Mouse (Mus musculus): Measurements from ENCODE around the gene Ptbp2. TPM values are rescaled to one million over a fixed set of nuclear protein-coding genes. Genes with fewer than 3 reads are reported as not detected.

The Ptbp2 gene
- polyA plus RNA-seq, 1 experiment from 2014 or later: 162 TPM

- no peaks in the 10 kb centered on the region for H3K9me3 ChIP-seq (replicated peaks)
- 96% methylated on average over 3 of the region's 3 CpGs for WGBS
- no peak overlapping the region for H3K4me3 ChIP-seq
- peaks cover 41% of the 10 kb centered on the region for H3K36me3 ChIP-seq
- no peak for DNase-seq (ENCODE audit: low spot score)
- H3K27me3 ChIP-seq (ENCODE audit: low read depth, poor library complexity, severe bottlenecking): no peaks in the 10 kb centered on the region
- H3K27ac ChIP-seq: no peak overlapping the region
- no peaks in the 10 kb centered on the region for H3K4me1 ChIP-seq
These were observed 22.5 kb downstream of the Ptbp2 start for GRCm38 (mm10) chr3:119761732-119762131.

DNA sequence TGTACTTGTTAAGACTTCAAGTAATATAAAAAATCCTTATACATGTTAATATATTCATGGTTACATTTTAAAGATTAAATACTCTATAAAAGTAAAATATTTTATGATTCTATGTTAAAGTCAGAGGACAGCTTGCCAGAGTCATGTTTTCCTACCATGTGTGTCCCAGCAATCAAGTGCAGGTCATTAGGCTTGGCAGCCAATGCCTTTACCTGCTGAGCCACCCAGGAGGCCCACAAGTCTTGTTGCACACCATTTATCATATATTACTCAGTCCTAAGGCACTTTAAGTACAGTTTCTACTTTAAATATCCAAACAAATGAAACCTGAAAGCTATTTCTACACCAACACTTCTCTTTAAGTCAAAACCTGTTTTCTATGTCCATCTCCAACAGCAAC lies 30.5 kb downstream of the Ptbp2 start:
- peaks cover 52% of the 10 kb centered on the region for H3K36me3 ChIP-seq

GRCm38 (mm10) chr3:119749551-119750249 lies 34.6 kb downstream of the Ptbp2 start:
- no peaks in the 10 kb centered on the region for H3K4me1 ChIP-seq
- H3K27me3 ChIP-seq (ENCODE audit: low read depth, poor library complexity, severe bottlenecking): no peaks in the 10 kb centered on the region
- no peak overlapping the region for H3K4me3 ChIP-seq
- no peak overlapping the region for H3K27ac ChIP-seq
- no peak for DNase-seq (ENCODE audit: low spot score)
- peaks cover 63% of the 10 kb centered on the region for H3K36me3 ChIP-seq
- 89% methylated on average over 3 of the region's 3 CpGs for WGBS
- H3K9me3 ChIP-seq (replicated peaks): no peaks in the 10 kb centered on the region

More for the DNA sequence above, 30.5 kb downstream of the Ptbp2 start:
- H3K4me1 ChIP-seq: no peaks in the 10 kb centered on the region
- H3K9me3 ChIP-seq (replicated peaks): no peaks in the 10 kb centered on the region
- H3K27me3 ChIP-seq (ENCODE audit: low read depth, poor library complexity, severe bottlenecking): no peaks in the 10 kb centered on the region
- DNase-seq (ENCODE audit: low spot score): no peak
- no peak overlapping the region for H3K4me3 ChIP-seq
- H3K27ac ChIP-seq: no peak overlapping the region

GRCm38 (mm10) chr3:119749140-119749539 lies 35.1 kb downstream of the Ptbp2 start:
- Histone ChIP-seq H3K36me3 (peaks cover 68% of the 10 kb centered on the region), H3K4me1 (no peaks in the 10 kb centered on the region), H3K27me3 (ENCODE audit: low read depth, poor library complexity, severe bottlenecking) (no peaks in the 10 kb centered on the region), H3K27ac (no peak overlapping the region), H3K4me3 (no peak overlapping the region), H3K9me3 (replicated peaks) (no peaks in the 10 kb centered on the region)
- 93% methylated on average over 2 of the region's 2 CpGs for WGBS
- no peak for DNase-seq (ENCODE audit: low spot score)

GRCm38 (mm10) chr3:119746656-119747055 lies 37.6 kb downstream of the Ptbp2 start:
- 94% methylated on average over 2 of the region's 2 CpGs for WGBS
- Histone ChIP-seq H3K4me1 (no peaks in the 10 kb centered on the region), H3K36me3 (peaks cover 78% of the 10 kb centered on the region), H3K9me3 (replicated peaks) (no peaks in the 10 kb centered on the region), H3K27ac (no peak overlapping the region), H3K4me3 (no peak overlapping the region), H3K27me3 (ENCODE audit: low read depth, poor library complexity, severe bottlenecking) (no peaks in the 10 kb centered on the region)
- no peak for DNase-seq (ENCODE audit: low spot score)

DNA sequence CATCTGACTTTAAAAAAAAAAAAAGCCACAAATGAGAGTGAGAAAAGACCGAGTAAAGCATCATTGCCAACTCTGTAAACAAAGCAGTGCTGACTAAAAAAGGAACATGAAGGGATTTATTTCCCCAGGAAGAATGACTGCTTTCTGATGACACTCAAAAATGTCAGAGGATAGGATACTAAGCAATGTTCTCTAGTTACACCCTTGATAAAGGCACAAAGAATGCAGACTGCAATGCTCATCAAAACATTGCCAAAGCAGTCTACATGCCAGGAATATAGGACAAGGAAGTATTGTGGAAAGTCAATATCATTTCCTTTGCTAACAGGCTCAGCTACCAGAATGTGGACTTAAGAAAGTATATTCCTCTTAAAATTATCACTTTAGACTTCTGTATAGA lies 38.5 kb downstream of the Ptbp2 start:
- 90% methylated on average over 1 of the region's 1 CpGs for WGBS
- no peak overlapping the region for H3K27ac ChIP-seq
- H3K4me1 ChIP-seq: no peaks in the 10 kb centered on the region
- no peaks in the 10 kb centered on the region for H3K27me3 ChIP-seq (ENCODE audit: low read depth, poor library complexity, severe bottlenecking)
- H3K9me3 ChIP-seq (replicated peaks): no peaks in the 10 kb centered on the region
- H3K4me3 ChIP-seq: no peak overlapping the region
- no peak for DNase-seq (ENCODE audit: low spot score)
- peaks cover 73% of the 10 kb centered on the region for H3K36me3 ChIP-seq

DNA sequence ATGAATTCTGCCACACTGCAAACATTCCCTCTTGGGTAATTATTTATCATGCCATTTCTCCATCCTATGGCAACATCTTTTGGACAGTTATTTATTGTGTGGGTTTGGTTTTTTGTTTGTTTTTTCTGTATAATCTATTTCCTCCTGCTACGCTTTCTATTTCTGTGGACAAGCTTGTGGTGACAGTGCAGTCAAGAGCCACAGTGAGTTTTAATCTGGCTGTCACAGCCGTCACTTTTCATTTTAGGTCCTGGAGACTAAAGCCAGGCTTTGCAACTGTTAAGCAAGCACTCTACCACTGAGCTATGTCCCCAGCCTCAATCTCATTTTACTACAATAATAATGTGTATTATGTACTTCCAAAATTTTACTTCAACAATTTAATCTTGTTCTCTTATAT lies 54.4 kb downstream of the Ptbp2 start:
- no peak for DNase-seq (ENCODE audit: low spot score)
- no peaks in the 10 kb centered on the region for H3K27me3 ChIP-seq (ENCODE audit: low read depth, poor library complexity, severe bottlenecking)
- no peaks in the 10 kb centered on the region for H3K4me1 ChIP-seq
- WGBS: 95% methylated on average over 2 of the region's 2 CpGs
- no peak overlapping the region for H3K27ac ChIP-seq
- H3K4me3 ChIP-seq: no peak overlapping the region
- H3K9me3 ChIP-seq (replicated peaks): no peaks in the 10 kb centered on the region
- peaks cover 55% of the 10 kb centered on the region for H3K36me3 ChIP-seq

DNA sequence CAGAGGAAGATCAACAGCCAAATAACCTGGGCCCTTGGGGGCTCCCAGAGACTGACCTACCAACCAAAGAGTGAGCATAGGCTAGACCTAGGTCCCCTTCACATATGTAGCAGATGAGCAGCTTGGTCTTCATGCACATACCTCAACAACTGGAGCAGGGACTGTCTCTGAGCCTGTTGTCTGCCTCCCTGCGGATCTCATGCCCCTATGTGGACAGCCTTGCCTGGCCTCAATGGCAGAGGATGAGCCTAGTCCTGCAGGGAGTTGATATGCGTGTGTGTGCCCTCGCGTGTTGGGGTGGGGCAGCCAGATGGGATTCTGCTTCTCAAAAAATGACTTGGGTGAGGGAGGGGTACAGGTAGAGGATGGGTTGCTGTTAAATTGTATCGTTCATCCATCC lies 72.2 kb downstream of the Ptbp2 start:
- WGBS: 94% methylated on average over 5 of the region's 5 CpGs
- Histone ChIP-seq H3K27ac (no peak overlapping the region), H3K4me1 (no peaks in the 10 kb centered on the region), H3K27me3 (ENCODE audit: low read depth, poor library complexity, severe bottlenecking) (no peaks in the 10 kb centered on the region), H3K4me3 (no peak overlapping the region), H3K36me3 (peaks cover 21% of the 10 kb centered on the region), H3K9me3 (replicated peaks) (no peaks in the 10 kb centered on the region)
- no peak for DNase-seq (ENCODE audit: low spot score)

- H3K9me3 ChIP-seq (replicated peaks): no peaks in the 10 kb centered on the region
- H3K27me3 ChIP-seq (ENCODE audit: low read depth, poor library complexity, severe bottlenecking): no peaks in the 10 kb centered on the region
- no peak overlapping the region for H3K27ac ChIP-seq
- no peak overlapping the region for H3K4me3 ChIP-seq
- H3K4me1 ChIP-seq: no peaks in the 10 kb centered on the region
- 95% methylated on average over 3 of the region's 3 CpGs for WGBS
- H3K36me3 ChIP-seq: peaks cover 16% of the 10 kb centered on the region
- DNase-seq (ENCODE audit: low spot score): no peak
These were observed 72.8 kb downstream of the Ptbp2 start for GRCm38 (mm10) chr3:119711503-119711902.

- Histone ChIP-seq H3K27me3 (ENCODE audit: low read depth, poor library complexity, severe bottlenecking) (no peaks in the 10 kb centered on the region), H3K9me3 (replicated peaks) (no peaks in the 10 kb centered on the region), H3K4me1 (no peaks in the 10 kb centered on the region), H3K4me3 (no peak overlapping the region), H3K36me3 (no peaks in the 10 kb centered on the region), H3K27ac (no peak overlapping the region)
- no peak for DNase-seq (ENCODE audit: low spot score)
- WGBS: 61% methylated on average over 3 of the region's 3 CpGs
These were observed 82.8 kb downstream of the Ptbp2 start for GRCm38 (mm10) chr3:119701467-119701866.

DNA sequence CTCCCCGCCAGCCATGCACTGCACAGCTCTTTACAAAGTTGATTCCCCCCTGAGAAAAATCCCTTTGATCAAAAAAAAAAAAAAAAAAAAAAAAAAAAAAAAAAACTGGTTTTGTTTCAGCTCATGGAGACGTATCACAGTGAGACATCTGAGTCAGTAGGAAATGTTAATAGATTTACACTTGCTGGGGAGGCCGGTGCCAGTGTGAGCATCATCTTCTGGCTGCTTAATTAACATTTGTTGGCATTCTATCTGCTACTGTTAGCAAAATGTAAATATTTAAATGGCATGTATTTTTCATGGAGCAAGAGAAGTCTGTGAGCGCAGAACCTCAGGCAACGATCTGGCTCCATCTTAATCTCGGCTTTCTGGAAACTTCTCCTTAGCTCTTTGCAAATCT lies 99.5 kb downstream of the Ptbp2 start:
- WGBS: 79% methylated on average over 6 of the region's 6 CpGs
- no peak overlapping the region for H3K27ac ChIP-seq
- peaks cover 12% of the 10 kb centered on the region for H3K4me1 ChIP-seq
- no peaks in the 10 kb centered on the region for H3K9me3 ChIP-seq (replicated peaks)
- H3K36me3 ChIP-seq: no peaks in the 10 kb centered on the region
- no peak for DNase-seq (ENCODE audit: low spot score)
- H3K4me3 ChIP-seq: no peak overlapping the region
- no peaks in the 10 kb centered on the region for H3K27me3 ChIP-seq (ENCODE audit: low read depth, poor library complexity, severe bottlenecking)

Small RNA genes within 50 kb of the gene (microRNA-seq; reads per million reads assigned to microRNA genes)
- not detected for gene Gm24744

Measured in limb, embryonic 10.5 days (tissue).